In the genomic region with DNA sequence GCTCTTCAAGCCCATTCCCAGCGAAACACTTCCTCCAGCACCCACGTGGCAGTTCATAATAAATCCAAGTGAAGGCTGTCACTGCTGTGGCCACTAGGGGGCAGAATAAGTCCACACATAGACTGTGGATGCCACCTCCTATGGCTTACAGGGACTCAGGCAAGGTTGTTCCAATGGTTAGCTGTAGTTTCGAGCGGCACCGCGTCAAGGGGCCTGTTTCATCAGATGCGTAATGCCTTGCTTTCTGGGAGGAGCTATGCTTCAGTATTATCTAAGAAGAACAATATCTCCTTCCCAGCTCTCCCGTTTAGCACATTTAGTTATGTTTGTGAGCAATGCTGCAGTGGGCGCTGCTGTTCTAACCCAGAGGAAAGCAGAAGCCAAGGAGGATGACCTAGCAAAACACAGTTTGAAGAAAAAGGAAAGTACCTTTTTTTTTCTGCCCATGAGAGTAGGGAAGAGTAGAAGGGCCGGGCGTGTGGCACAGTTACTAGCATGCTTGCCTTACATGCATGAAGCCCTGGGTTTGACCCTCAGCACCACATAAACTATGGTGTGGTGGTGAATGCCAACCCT, we compare ENCODE assay signal across 7 mouse cellular contexts. TPM values are rescaled to one million over a fixed set of nuclear protein-coding genes. Genes with fewer than 3 reads are reported as not detected.
A peak's percentile ranks its signal among the peaks of the same experiment; 100 is the strongest.
DNase-seq lines count a peak whose midpoint lies in the region; ATAC-seq and TF ChIP-seq lines count a peak whose summit lies in the region.

No protein-coding gene starts in this region.

- peaks cover 21% of the 10 kb centered on the region for H3K27me3 ChIP-seq in embryonic facial prominence, embryonic 10.5 days (replicated peaks; ENCODE audit: low read depth, poor library complexity, severe bottlenecking)
- H3K27me3 ChIP-seq in intestine, postnatal 0 days (replicated peaks; ENCODE audit: control insufficient read depth, insufficient read depth, low read length), result no peaks in the 10 kb centered on the region
- peaks cover 11% of the 10 kb centered on the region for H3K27me3 ChIP-seq in midbrain, embryonic 12.5 days
- H3K27me3 ChIP-seq in small intestine, adult 2 months (ENCODE audit: control insufficient read depth, insufficient read depth, low read length), result no peaks in the 10 kb centered on the region

- peak; percentile 97 for TF ChIP-seq CTCF in intestine, postnatal 0 days (IDR thresholded peaks at IDR 0.05; ENCODE audit: low read depth)
- peak; percentile 94; the same call in 1 of the 2 replicates for TF ChIP-seq CTCF in small intestine, adult 2 months (IDR thresholded peaks at IDR 0.05; ENCODE audit: extremely low read depth, insufficient read length, insufficient replicate concordance, low read depth, low read length)

- no peaks in the 10 kb centered on the region for H3K9me3 ChIP-seq in embryonic facial prominence, embryonic 10.5 days
- no peaks in the 10 kb centered on the region for H3K9me3 ChIP-seq in intestine, postnatal 0 days (ENCODE audit: control insufficient read depth)
- no peaks in the 10 kb centered on the region for H3K9me3 ChIP-seq in midbrain, embryonic 12.5 days

- no peaks in the 10 kb centered on the region for H3K36me3 ChIP-seq in embryonic facial prominence, embryonic 10.5 days (replicated peaks)
- H3K36me3 ChIP-seq in intestine, postnatal 0 days (ENCODE audit: control insufficient read depth, insufficient read depth), result no peaks in the 10 kb centered on the region
- H3K36me3 ChIP-seq in midbrain, embryonic 12.5 days, result no peaks in the 10 kb centered on the region
- H3K36me3 ChIP-seq in small intestine, adult 2 months (ENCODE audit: control insufficient read depth, insufficient read depth, low read length), result no peaks in the 10 kb centered on the region

- peak overlapping the region; percentile 38 for H3K4me2 ChIP-seq in intestine, postnatal 0 days (replicated peaks; ENCODE audit: low read depth)
- peak overlapping the region; percentile 40 for H3K4me2 ChIP-seq in midbrain, embryonic 12.5 days (replicated peaks)

- peak overlapping the region; percentile 25 for H3K4me3 ChIP-seq in embryonic facial prominence, embryonic 10.5 days
- no peak overlapping the region for H3K4me3 ChIP-seq in intestine, postnatal 0 days (ENCODE audit: low read depth, low read length)
- H3K4me3 ChIP-seq in midbrain, embryonic 12.5 days, result no peak overlapping the region
- no peak overlapping the region for H3K4me3 ChIP-seq in small intestine, adult 2 months (ENCODE audit: low read depth, low read length)

- no peak overlapping the region for H3K9ac ChIP-seq in intestine, postnatal 0 days (ENCODE audit: low read depth, low read length)
- H3K9ac ChIP-seq in midbrain, embryonic 12.5 days (replicated peaks), result no peak overlapping the region

- ATAC-seq in intestine, postnatal 0 days, result peak; percentile 92
- ATAC-seq in midbrain, embryonic 12.5 days (ENCODE audit: low FRiP score, low read depth), result peak; percentile 95

- TF ChIP-seq POLR2A in small intestine, adult 2 months (IDR thresholded peaks at IDR 0.05; ENCODE audit: low read depth, low read length), result no peak

- DNase-seq in adrenal gland, postnatal 10 days, result peak; percentile 92
- peak; percentile 91 for DNase-seq in embryonic facial prominence, embryonic 10.5 days (ENCODE audit: low spot score)
- peak; percentile 68 for DNase-seq in gonadal fat pad, adult 2 months (ENCODE audit: low read depth)
- peak; percentile 89 for DNase-seq in left cerebral cortex, postnatal 4 days

- intact Hi-C loops in left cerebral cortex, postnatal 4 days (cut with DNase I), result loop anchor here (5.0 to 10.0 kb wide), 2 partner anchors 58 to 105 kb away; a partner anchor contains a TSS

- 15% methylated on average over 11 of the region's 11 CpGs for WGBS in embryonic facial prominence, embryonic 10.5 days
- 9% methylated on average over 11 of the region's 11 CpGs for WGBS in intestine, postnatal 0 days
- 17% methylated on average over 11 of the region's 11 CpGs for WGBS in midbrain, embryonic 12.5 days
- 4% methylated on average over 11 of the region's 11 CpGs for WGBS in small intestine, adult 2 months

- H3K27ac ChIP-seq in embryonic facial prominence, embryonic 10.5 days (replicated peaks), result no peak overlapping the region
- H3K27ac ChIP-seq in intestine, postnatal 0 days (ENCODE audit: low read depth, low read length), result no peak overlapping the region
- H3K27ac ChIP-seq in midbrain, embryonic 12.5 days (replicated peaks), result no peak overlapping the region
- H3K27ac ChIP-seq in small intestine, adult 2 months (ENCODE audit: insufficient read depth, low read depth, low read length), result peak overlapping the region; percentile 67

- peaks cover 15% of the 10 kb centered on the region for H3K4me1 ChIP-seq in embryonic facial prominence, embryonic 10.5 days
- no peaks in the 10 kb centered on the region for H3K4me1 ChIP-seq in intestine, postnatal 0 days (replicated peaks; ENCODE audit: control insufficient read depth, insufficient read depth, low read length)
- peaks cover 9% of the 10 kb centered on the region; the same call in 1 of the 2 replicates for H3K4me1 ChIP-seq in midbrain, embryonic 12.5 days
- H3K4me1 ChIP-seq in small intestine, adult 2 months (ENCODE audit: control insufficient read depth, insufficient read depth, insufficient read length, low read length), result peaks cover 4% of the 10 kb centered on the region; the same call in 1 of the 2 replicates

RNA-seq across cellular contexts. Expression of a gene that starts 36.4 kb away (rescaled TPM):
- total RNA-seq in adrenal gland, postnatal 10 days (2021), result 10 to 100 TPM in 1 of 2 experiments, 1 to 10 TPM in 1; 9.8 to 11.2 TPM
- 11.1 and 12.2 TPM in 2 replicates for polyA plus RNA-seq in embryonic facial prominence, embryonic 10.5 days (2016; fragmentation: Nextera tagmentation; extraction: Ambion mirVana)
- polyA plus RNA-seq in gonadal fat pad, adult 2 months (2012; rRNA removed), result 26.9 and 28.3 TPM in 2 replicates
- polyA plus RNA-seq in intestine, postnatal 0 days (2015; fragmentation: Nextera tagmentation; extraction: Ambion mirVana), result 7.7 and 8.8 TPM in 2 replicates
- total RNA-seq in left cerebral cortex, postnatal 4 days (2021), result 1 to 10 TPM in 1 of 2 experiments, under 1 TPM in 1; 0.76 to 1.7 TPM
- 5.8 and 8.3 TPM in 2 replicates for polyA plus RNA-seq in midbrain, embryonic 12.5 days (2016; fragmentation: Nextera tagmentation; extraction: Ambion mirVana)
- 2.2 and 6.1 TPM in 2 replicates for polyA plus RNA-seq in small intestine, adult 2 months (2012; rRNA removed)

RNA-seq across cellular contexts. Expression of a gene that starts 37.1 kb away (rescaled TPM):
- 1 to 10 TPM; 4.8 to 6.0 TPM for total RNA-seq in adrenal gland, postnatal 10 days (2021)
- 11.4 and 11.6 TPM in 2 replicates for polyA plus RNA-seq in embryonic facial prominence, embryonic 10.5 days (2016; fragmentation: Nextera tagmentation; extraction: Ambion mirVana)
- polyA plus RNA-seq in gonadal fat pad, adult 2 months (2012; rRNA removed), result 9.8 and 12.1 TPM in 2 replicates
- polyA plus RNA-seq in intestine, postnatal 0 days (2015; fragmentation: Nextera tagmentation; extraction: Ambion mirVana), result 4.1 and 4.7 TPM in 2 replicates
- 1 to 10 TPM; 3.2 to 3.6 TPM for total RNA-seq in left cerebral cortex, postnatal 4 days (2021)
- polyA plus RNA-seq in midbrain, embryonic 12.5 days (2016; fragmentation: Nextera tagmentation; extraction: Ambion mirVana), result 11.0 and 14.7 TPM in 2 replicates
- polyA plus RNA-seq in small intestine, adult 2 months (2012; rRNA removed), result 1.4 and 2.5 TPM in 2 replicates

RNA-seq across cellular contexts. Expression of a gene that starts 50.1 kb away (rescaled TPM):
- total RNA-seq in adrenal gland, postnatal 10 days (2021), result under 1 TPM; 0.36 to 0.39 TPM
- 0.31 and 0.56 TPM in 2 replicates for polyA plus RNA-seq in embryonic facial prominence, embryonic 10.5 days (2016; fragmentation: Nextera tagmentation; extraction: Ambion mirVana)
- 3.7 and 4.2 TPM in 2 replicates for polyA plus RNA-seq in gonadal fat pad, adult 2 months (2012; rRNA removed)
- polyA plus RNA-seq in intestine, postnatal 0 days (2015; fragmentation: Nextera tagmentation; extraction: Ambion mirVana), result 0.16 TPM in 1 of 2 replicates, not detected in the other
- under 1 TPM in 1 of 2 experiments, not detected in 1; 0.44 TPM for total RNA-seq in left cerebral cortex, postnatal 4 days (2021)
- 0.09 and 0.12 TPM in 2 replicates for polyA plus RNA-seq in midbrain, embryonic 12.5 days (2016; fragmentation: Nextera tagmentation; extraction: Ambion mirVana)
- polyA plus RNA-seq in small intestine, adult 2 months (2012; rRNA removed), result 0.06 and 1.3 TPM in 2 replicates

RNA-seq across cellular contexts. Expression of a gene that starts 57.3 kb away (rescaled TPM):
- total RNA-seq in adrenal gland, postnatal 10 days (2021), result 1 to 10 TPM; 1.0 to 2.8 TPM
- 1.4 and 2.1 TPM in 2 replicates for polyA plus RNA-seq in embryonic facial prominence, embryonic 10.5 days (2016; fragmentation: Nextera tagmentation; extraction: Ambion mirVana)
- polyA plus RNA-seq in gonadal fat pad, adult 2 months (2012; rRNA removed), result 0.62 and 0.66 TPM in 2 replicates
- 0.56 and 0.64 TPM in 2 replicates for polyA plus RNA-seq in intestine, postnatal 0 days (2015; fragmentation: Nextera tagmentation; extraction: Ambion mirVana)
- total RNA-seq in left cerebral cortex, postnatal 4 days (2021), result 10 to 100 TPM; 51.3 to 54.0 TPM
- 6.4 and 7.4 TPM in 2 replicates for polyA plus RNA-seq in midbrain, embryonic 12.5 days (2016; fragmentation: Nextera tagmentation; extraction: Ambion mirVana)
- 0.29 and 0.34 TPM in 2 replicates for polyA plus RNA-seq in small intestine, adult 2 months (2012; rRNA removed)

RNA-seq across cellular contexts. Expression of a gene that starts 57.5 kb away (rescaled TPM):
- 100 to 1,000 TPM; 143 to 149 TPM for total RNA-seq in adrenal gland, postnatal 10 days (2021)
- 148 and 172 TPM in 2 replicates for polyA plus RNA-seq in embryonic facial prominence, embryonic 10.5 days (2016; fragmentation: Nextera tagmentation; extraction: Ambion mirVana)
- polyA plus RNA-seq in gonadal fat pad, adult 2 months (2012; rRNA removed), result 269 and 309 TPM in 2 replicates
- 191 and 210 TPM in 2 replicates for polyA plus RNA-seq in intestine, postnatal 0 days (2015; fragmentation: Nextera tagmentation; extraction: Ambion mirVana)
- 10 to 100 TPM; 94.8 to 98.5 TPM for total RNA-seq in left cerebral cortex, postnatal 4 days (2021)
- polyA plus RNA-seq in midbrain, embryonic 12.5 days (2016; fragmentation: Nextera tagmentation; extraction: Ambion mirVana), result 150 and 159 TPM in 2 replicates
- polyA plus RNA-seq in small intestine, adult 2 months (2012; rRNA removed), result 392 and 694 TPM in 2 replicates
